Mouse (Mus musculus) heart, embryonic 10.5 days (tissue): ENCODE results near the gene Ppa2. TPM values are rescaled to one million over a fixed set of nuclear protein-coding genes. Genes with fewer than 3 reads are reported as not detected.
A peak's percentile ranks its signal among the peaks of the same experiment; 100 is the strongest.

Source experiments
- DNase-seq: peaks from one replicate; pipeline ENCODE4 v3.0.0-alpha.2; 2017; ENCODE audit warnings: low spot score
- H3K27ac ChIP-seq: fragments of 300-500 bp; sonication (generic); 2 replicates; pipeline ENCODE4 v1.5.1; 2016; ENCODE audit warnings: mild to moderate bottlenecking
- H3K27me3 ChIP-seq: fragments of 300-500 bp; sonication (generic); 2 replicates; pipeline ENCODE4 v1.6.1; 2016; ENCODE audit warnings: mild to moderate bottlenecking; ENCODE audit not compliant: poor library complexity, insufficient read depth, severe bottlenecking
- H3K36me3 ChIP-seq: fragments of 300-500 bp; sonication (generic); 2 replicates; pipeline ENCODE4 v1.6.1; 2016; ENCODE audit warnings: mild to moderate bottlenecking, moderate library complexity
- H3K4me1 ChIP-seq: fragments of 300-500 bp; sonication (generic); 2 replicates; pipeline ENCODE4 v1.6.1; 2016; ENCODE audit warnings: mild to moderate bottlenecking
- H3K4me3 ChIP-seq: fragments of 300-500 bp; sonication (generic); 2 replicates; pipeline ENCODE4 v1.5.1; 2016; ENCODE audit warnings: mild to moderate bottlenecking, moderate library complexity
- H3K9me3 ChIP-seq: fragments of 300-500 bp; sonication (generic); 2 replicates; pipeline ENCODE4 v1.6.1; 2016; ENCODE audit warnings: mild to moderate bottlenecking, moderate library complexity
- WGBS: fragments of 180-500 bp; shearing (Covaris S2); methylation state at CpG from one replicate; pipeline ENCODE4 v1.1.7; 2016; 5-methylcytosine and 5-hydroxymethylcytosine counted together
- polyA plus RNA-seq: library from polyadenylated mRNA; unstranded; fragments of >200 nt; fragmentation: Nextera tagmentation; extraction: Ambion mirVana; gene quantifications from 2 replicates; pipeline ENCODE4 v1.2.1, GENCODE M21; 2016

The Ppa2 gene
- polyA plus RNA-seq: 92.8 and 98.3 TPM in 2 replicates

DNA sequence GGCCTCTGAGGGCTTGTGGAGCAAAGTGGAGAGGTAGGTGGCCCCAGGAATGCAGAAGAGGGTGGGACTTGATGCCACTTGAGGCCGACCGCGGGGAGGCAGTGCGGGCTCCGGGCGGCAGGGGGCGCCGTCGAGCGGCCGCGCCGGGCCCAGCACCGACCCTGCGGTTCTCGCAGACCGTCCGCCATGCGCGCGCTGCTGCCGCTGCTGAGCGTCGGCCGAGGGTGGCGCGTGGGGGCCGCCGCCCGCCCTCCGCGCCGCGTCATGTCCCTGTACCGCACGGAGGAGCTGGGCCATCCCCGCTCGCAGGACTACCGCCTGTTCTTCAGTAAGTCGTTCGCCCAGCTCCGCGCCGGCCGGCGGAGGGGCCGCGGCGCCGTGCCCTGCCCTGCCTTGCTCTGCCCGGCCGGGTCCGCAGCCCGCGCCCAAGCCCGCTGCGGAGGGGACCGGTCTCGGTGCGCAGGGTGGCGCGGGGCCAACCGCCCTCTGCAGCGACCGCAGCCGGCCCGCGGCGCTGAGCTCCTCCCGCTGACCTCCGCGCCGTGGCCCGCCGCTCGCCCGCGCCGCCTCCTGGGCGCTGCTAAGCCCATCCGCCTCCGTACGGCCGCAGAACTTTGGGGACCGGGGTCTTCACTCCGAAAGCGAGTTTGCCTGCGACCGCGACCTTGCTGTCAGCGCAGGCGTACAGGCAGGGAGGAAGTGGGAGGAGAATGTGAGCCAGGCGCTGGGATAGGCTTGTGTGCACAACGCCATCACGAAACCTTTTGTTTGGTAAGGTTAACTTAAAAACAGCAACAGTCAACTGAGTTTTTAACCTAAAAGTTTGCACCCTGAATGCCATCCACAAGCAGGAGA, at the start of gene Ppa2:
Gene Ppa2 (plus strand): TSS at position 157 of the 855 bp plus-strand sequence.
- Histone ChIP-seq H3K4me1 (0 out of 2 replicates have a peak, but pooled peaks cover 3% of the 10 kb centered on the region), H3K36me3 (0 out of 2 replicates have a peak, but pooled peaks cover 2% of the 10 kb centered on the region), H3K27me3 (no peaks in the 10 kb centered on the region), H3K27ac (peak within 1 kb of the TSS; percentile 98), H3K4me3 (peak within 1 kb of the TSS; percentile 83), H3K9me3 (no peaks in the 10 kb centered on the region; the same call in 1 of the 2 replicates)
- DNase-seq: peak; percentile 95
- 2% methylated on average over 92 of the region's 95 CpGs for WGBS

DNA sequence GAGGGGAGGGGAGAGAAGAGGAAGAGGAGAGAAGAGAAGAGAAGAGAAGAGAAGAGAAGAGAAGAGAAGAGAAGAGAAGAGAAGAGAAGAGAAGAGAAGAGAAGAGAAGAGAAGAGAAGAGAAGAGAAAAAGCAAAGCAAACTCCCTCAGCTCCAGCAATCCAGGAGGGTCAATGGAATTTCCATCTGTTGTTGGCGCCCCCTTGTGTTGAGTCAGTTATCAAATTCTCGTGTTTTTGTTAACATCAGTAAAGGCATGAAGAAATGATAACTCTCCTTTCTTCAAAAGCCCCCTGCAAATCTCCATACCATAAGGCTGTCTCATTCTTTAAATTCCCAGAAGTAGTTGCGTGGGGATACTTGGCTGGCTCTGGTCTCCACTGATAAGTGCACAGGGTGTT, 38.0 kb upstream of the Ppa2 start:
- DNase-seq: no peak
- H3K27me3 ChIP-seq: no peaks in the 10 kb centered on the region
- 15% methylated on average over 3 of the region's 3 CpGs for WGBS
- no peak overlapping the region for H3K27ac ChIP-seq
- no peaks in the 10 kb centered on the region for H3K4me1 ChIP-seq
- no peak overlapping the region for H3K4me3 ChIP-seq
- no peaks in the 10 kb centered on the region for H3K9me3 ChIP-seq
- H3K36me3 ChIP-seq: no peaks in the 10 kb centered on the region

DNA sequence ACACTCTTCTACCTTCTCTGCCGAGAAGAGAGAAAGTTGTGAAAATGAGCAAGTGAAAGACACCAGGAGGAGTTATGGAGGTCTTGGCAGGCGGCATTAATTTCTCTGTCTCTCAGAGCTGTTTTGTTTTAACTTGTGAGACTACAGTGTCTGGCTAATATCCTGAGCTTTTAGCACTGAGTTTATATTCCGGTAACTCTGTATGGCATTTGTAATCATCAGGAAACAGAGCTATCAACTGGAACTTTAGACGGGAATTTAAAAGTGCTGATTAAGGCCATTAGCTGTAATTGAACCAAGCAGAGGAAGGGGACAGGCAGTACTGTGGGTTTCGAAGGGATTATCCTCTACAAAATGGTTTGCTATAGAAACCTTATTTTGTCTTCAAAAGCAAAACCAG, 25.3 kb upstream of the Ppa2 start:
- no peaks in the 10 kb centered on the region for H3K36me3 ChIP-seq
- peak overlapping the region; percentile 52; the same call in 1 of the 2 replicates for H3K27ac ChIP-seq
- DNase-seq: no peak
- no peak overlapping the region for H3K4me3 ChIP-seq
- no peaks in the 10 kb centered on the region for H3K4me1 ChIP-seq
- no peaks in the 10 kb centered on the region for H3K9me3 ChIP-seq
- 53% methylated on average over 5 of the region's 5 CpGs for WGBS
- H3K27me3 ChIP-seq: no peaks in the 10 kb centered on the region

DNA sequence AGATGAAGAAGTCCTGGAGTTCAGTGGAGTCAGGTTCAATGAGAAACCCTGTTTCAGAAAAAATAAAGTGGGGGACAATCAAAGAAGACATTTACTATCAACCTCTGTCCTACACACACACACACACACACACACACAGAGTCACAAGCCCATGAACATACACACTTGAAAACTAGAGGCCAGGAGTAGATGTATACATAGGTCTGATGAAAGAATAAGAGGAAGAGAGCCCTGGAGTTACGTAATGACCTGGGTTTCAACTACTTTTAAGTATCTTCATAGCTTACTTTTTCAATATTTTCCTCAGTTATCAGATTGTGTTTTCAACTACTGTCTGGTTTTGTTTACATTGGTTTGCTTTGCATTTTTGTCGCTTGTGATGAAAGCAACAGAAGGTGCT, 21.1 kb upstream of the Ppa2 start:
- no peak overlapping the region for H3K27ac ChIP-seq

DNA sequence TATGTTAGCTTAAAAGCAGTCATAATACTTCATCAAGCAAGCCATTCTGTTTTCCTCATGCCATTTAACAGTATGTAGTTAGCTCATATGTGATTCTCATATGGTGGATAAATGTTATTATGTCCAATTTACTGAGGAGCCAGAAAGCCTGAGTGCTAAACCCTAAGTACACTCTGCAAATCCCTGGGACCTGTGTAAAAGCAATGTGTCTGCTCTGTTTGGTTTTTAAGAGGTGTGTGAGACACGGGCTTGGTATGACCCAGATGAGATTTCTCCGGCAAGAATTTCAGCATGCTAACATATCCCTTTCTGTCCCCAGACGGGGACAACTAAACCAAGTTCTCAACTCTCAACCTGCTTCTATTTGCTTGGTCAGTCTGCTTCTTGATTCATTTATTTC, 5.6 kb upstream of the Ppa2 start:
- no peaks in the 10 kb centered on the region for H3K27me3 ChIP-seq
- peaks cover 4% of the 10 kb centered on the region; the same call in 1 of the 2 replicates for H3K9me3 ChIP-seq
- H3K4me1 ChIP-seq: no peaks in the 10 kb centered on the region
- no peak overlapping the region for H3K27ac ChIP-seq
- H3K4me3 ChIP-seq: no peak overlapping the region
- no peak for DNase-seq
- H3K36me3 ChIP-seq: no peaks in the 10 kb centered on the region
- 87% methylated on average over 3 of the region's 3 CpGs for WGBS

More for the DNA sequence above, 21.1 kb upstream of the Ppa2 start:
- Histone ChIP-seq H3K27me3 (no peaks in the 10 kb centered on the region), H3K4me3 (no peak overlapping the region), H3K4me1 (no peaks in the 10 kb centered on the region), H3K36me3 (no peaks in the 10 kb centered on the region), H3K9me3 (no peaks in the 10 kb centered on the region)
- no peak for DNase-seq
- WGBS: 77% methylated on average over 2 of the region's 2 CpGs

DNA sequence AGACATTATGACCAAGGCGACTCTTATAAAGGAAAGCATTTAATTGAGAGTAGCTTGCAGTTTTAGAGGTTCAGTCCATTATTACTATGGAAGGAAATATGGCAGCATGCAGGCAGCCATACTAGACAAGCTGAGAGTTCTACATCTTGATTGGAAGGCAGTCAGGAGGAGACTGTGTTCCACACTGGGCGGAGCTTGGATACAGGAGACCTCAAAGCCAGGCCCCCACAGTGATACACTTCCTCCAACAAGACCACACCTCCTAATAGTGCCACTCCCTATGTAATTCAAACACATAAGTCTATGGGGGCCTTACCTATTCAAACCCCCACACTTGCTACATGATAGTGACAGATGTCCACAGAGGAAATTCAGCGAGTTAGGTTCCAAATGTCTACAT, 1.5 kb upstream of the Ppa2 start:
- no peaks in the 10 kb centered on the region; the same call in 1 of the 2 replicates for H3K9me3 ChIP-seq
- H3K27me3 ChIP-seq: no peaks in the 10 kb centered on the region
- no peak for DNase-seq
- H3K27ac ChIP-seq: no peak overlapping the region
- no peak overlapping the region for H3K4me3 ChIP-seq
- H3K4me1 ChIP-seq: 0 out of 2 replicates have a peak, but pooled peaks cover 3% of the 10 kb centered on the region
- 0 out of 2 replicates have a peak, but pooled peaks cover 2% of the 10 kb centered on the region for H3K36me3 ChIP-seq
- 93% methylated on average over 3 of the region's 3 CpGs for WGBS

DNA sequence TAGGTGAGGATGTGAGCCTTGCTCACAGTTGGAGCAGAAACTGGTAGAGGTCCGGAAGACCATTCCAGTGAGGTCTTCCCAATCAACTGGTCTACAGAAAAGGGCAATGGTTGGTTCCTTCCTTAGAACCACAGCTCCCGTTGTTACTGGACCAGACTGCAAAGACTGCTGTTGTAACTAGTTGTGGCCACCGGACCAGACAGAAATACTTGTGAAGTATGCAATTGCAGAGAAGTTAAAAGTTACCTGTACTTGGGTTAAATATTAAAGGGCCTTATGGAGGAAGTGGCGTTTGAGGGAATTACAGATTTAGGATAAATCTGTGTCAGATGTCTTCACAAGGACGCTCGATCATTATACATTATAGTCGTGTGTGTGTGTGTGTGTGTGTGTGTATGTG, 551 bp upstream of the Ppa2 start:
- no peak overlapping the region for H3K27ac ChIP-seq
- no peak overlapping the region for H3K4me3 ChIP-seq
- 0 out of 2 replicates have a peak, but pooled peaks cover 3% of the 10 kb centered on the region for H3K4me1 ChIP-seq
- no peaks in the 10 kb centered on the region; the same call in 1 of the 2 replicates for H3K9me3 ChIP-seq
- H3K27me3 ChIP-seq: no peaks in the 10 kb centered on the region
- DNase-seq: no peak
- 92% methylated on average over 7 of the region's 7 CpGs for WGBS
- H3K36me3 ChIP-seq: 0 out of 2 replicates have a peak, but pooled peaks cover 2% of the 10 kb centered on the region

DNA sequence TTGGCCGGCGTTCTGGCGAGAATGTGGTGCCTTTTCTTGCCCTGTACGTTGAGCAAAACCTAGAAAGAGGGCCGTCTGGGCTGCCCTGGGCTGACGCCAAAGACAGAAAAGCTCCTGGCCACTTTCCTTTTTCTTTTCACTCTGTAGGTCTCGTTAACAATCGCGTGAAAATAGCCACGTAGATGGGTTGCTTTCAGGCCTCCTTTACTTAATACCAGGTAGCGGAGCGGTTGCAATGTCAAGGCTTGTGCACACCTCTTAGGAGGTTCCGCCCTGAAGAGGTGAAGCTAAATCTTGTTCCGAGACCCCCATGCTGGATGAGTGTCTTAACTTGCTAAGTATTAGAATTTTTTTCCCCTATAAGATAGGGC, 884 bp downstream of the Ppa2 start:
- H3K9me3 ChIP-seq: no peaks in the 10 kb centered on the region; the same call in 1 of the 2 replicates
- peak overlapping the region; percentile 83 for H3K4me3 ChIP-seq
- no peak for DNase-seq
- peak overlapping the region; percentile 98 for H3K27ac ChIP-seq
- 22% methylated on average over 14 of the region's 14 CpGs for WGBS
- H3K4me1 ChIP-seq: 0 out of 2 replicates have a peak, but pooled peaks cover 3% of the 10 kb centered on the region
- H3K27me3 ChIP-seq: no peaks in the 10 kb centered on the region
- H3K36me3 ChIP-seq: 0 out of 2 replicates have a peak, but pooled peaks cover 2% of the 10 kb centered on the region

DNA sequence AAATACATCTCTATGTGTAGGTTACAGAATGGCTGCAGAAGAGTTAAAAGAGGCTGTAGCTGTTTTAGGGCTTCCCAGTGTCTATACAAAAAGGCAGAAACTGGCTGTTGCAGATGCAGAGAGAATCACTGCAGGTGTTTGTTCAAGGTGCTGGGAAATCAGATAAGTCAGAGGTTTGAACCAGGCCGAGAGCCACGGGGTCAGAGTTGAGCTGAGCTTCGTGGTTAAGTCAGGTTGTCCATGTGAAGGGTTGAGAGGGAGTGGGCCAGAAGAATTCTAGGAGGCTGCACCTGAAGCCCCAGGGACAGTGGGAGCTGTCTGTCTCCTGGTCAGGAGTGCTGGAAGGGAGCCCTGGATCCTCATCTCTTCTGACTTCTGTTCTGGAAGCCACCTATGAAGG, 2.4 kb downstream of the Ppa2 start:
- Histone ChIP-seq H3K9me3 (no peaks in the 10 kb centered on the region; the same call in 1 of the 2 replicates), H3K36me3 (0 out of 2 replicates have a peak, but pooled peaks cover 2% of the 10 kb centered on the region), H3K4me3 (no peak overlapping the region), H3K27ac (no peak overlapping the region), H3K4me1 (0 out of 2 replicates have a peak, but pooled peaks cover 3% of the 10 kb centered on the region), H3K27me3 (no peaks in the 10 kb centered on the region)
- 80% methylated on average over 3 of the region's 3 CpGs for WGBS
- DNase-seq: no peak

DNA sequence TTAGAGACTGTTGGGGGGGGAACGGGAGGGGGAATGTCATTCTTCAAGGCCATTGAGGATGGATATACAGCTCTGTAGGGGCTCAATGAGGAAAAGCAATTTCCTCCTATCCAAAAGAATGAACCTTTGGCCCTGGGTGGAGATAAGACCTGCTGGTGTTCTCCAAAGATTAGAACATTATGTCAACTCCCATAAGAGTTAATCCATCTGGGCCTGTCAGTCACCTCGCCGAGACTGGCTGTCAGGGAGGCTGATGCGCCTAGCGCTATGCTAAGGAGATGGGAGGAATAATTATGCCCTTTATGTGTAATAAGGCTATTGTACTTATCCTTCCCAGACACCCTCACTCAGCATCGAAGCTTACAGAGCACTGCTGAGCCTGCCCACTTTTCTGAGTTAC, 2.9 kb downstream of the Ppa2 start:
- WGBS: 70% methylated on average over 6 of the region's 6 CpGs
- 0 out of 2 replicates have a peak, but pooled peaks cover 3% of the 10 kb centered on the region for H3K4me1 ChIP-seq
- no peaks in the 10 kb centered on the region; the same call in 1 of the 2 replicates for H3K9me3 ChIP-seq
- no peak overlapping the region for H3K4me3 ChIP-seq
- H3K27ac ChIP-seq: no peak overlapping the region
- no peaks in the 10 kb centered on the region for H3K27me3 ChIP-seq
- 0 out of 2 replicates have a peak, but pooled peaks cover 2% of the 10 kb centered on the region for H3K36me3 ChIP-seq
- no peak for DNase-seq

DNA sequence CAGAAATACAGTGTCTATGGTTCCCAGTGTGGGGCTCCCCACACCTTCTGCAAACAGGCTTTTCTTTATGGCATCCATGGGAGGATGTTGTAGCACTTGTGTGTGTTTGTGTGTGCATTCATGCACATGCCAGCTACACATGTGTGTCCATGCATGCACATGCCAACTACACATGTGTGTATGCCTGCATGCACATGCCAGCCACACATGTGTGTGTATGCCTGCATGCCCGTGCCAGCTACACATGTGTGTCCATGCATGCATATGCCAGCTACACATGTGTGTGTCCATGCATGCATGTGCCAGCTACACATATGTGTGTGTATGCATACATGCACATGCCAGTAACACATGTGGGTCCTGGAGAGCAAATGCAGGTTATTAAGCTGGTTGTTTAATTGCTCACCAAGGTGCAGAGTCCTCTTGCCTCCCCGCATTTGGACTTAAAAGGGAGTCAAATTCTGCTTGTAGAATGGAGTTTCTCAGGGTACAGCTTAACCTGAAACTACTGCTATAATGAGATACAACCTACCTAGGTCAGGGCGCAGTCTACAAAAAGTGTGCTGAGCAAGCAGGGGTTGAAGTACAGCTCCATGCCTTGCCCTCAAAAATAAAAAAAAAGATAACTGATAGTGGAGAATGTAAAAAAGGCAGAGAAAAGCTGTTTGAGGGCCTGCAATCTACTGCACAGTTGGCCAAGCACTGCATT, 3.7 kb downstream of the Ppa2 start:
- H3K27me3 ChIP-seq: no peaks in the 10 kb centered on the region
- no peaks in the 10 kb centered on the region for H3K9me3 ChIP-seq
- DNase-seq: no peak
- 0 out of 2 replicates have a peak, but pooled peaks cover 2% of the 10 kb centered on the region for H3K36me3 ChIP-seq
- H3K4me3 ChIP-seq: no peak overlapping the region
- 0 out of 2 replicates have a peak, but pooled peaks cover 3% of the 10 kb centered on the region for H3K4me1 ChIP-seq
- H3K27ac ChIP-seq: no peak overlapping the region
- 89% methylated on average over 3 of the region's 3 CpGs for WGBS

DNA sequence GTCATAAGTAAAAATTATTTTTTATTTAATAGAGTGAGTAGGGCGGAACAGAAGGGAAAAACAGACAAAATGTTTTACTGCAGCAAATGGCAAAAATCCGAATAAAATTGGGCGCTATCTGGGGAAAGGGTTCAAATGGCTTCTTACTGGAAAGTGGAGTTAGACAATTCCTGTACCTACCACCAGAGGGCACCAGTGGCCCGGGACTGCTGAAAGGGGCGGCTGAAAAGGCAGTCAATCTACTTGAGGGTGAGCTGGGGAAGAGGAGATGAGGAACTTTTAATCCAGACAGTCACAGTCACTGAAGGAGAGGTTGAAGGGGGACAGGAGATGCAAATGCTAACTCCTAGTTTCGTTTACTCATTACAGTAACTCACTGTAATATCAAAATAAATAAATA, 4.6 kb downstream of the Ppa2 start:
- H3K27me3 ChIP-seq: no peaks in the 10 kb centered on the region
- no peak overlapping the region for H3K27ac ChIP-seq
- no peak overlapping the region for H3K4me3 ChIP-seq
- 0 out of 2 replicates have a peak, but pooled peaks cover 3% of the 10 kb centered on the region for H3K4me1 ChIP-seq
- H3K36me3 ChIP-seq: 0 out of 2 replicates have a peak, but pooled peaks cover 2% of the 10 kb centered on the region
- peak; percentile 83 for DNase-seq
- 37% methylated on average over 6 of the region's 6 CpGs for WGBS
- no peaks in the 10 kb centered on the region for H3K9me3 ChIP-seq
